Mouse (Mus musculus): ENCODE results near the gene Cmah. TPM values are rescaled to one million over a fixed set of nuclear protein-coding genes. Genes with fewer than 3 reads are reported as not detected.

The Cmah gene
- 0.23 and 0.58 TPM in 2 replicates for polyA plus RNA-seq (2014; fragmentation: Nextera tagmentation; extraction: Ambion mirVana)

GRCm38 (mm10) chr13:24327201-24327600 lies at the start of gene Cmah:
Gene Cmah (plus strand): TSS chr13:24327404.
- no peaks in the 10 kb centered on the region for H3K4me1 ChIP-seq (replicated peaks; ENCODE audit: control insufficient read depth, insufficient read depth, low read length)
- no peak within 1 kb of the TSS for H3K4me2 ChIP-seq (ENCODE audit: low read length)
- no peak within 1 kb of the TSS for H3K4me3 ChIP-seq (ENCODE audit: low read depth, low read length)
- H3K36me3 ChIP-seq (ENCODE audit: control insufficient read depth, insufficient read depth, low read length) = no peaks in the 10 kb centered on the region
- no peak within 1 kb of the TSS for H3K27ac ChIP-seq (ENCODE audit: low read depth)
- ATAC-seq (replicated peaks; ENCODE audit: low FRiP score, low TSS enrichment, low read depth) (no peak), DNase-seq (ENCODE audit: low spot score) (no peak)
- no peaks in the 10 kb centered on the region for H3K27me3 ChIP-seq (replicated peaks; ENCODE audit: control insufficient read depth, insufficient read depth, low read length)
- 79% methylated on average over 5 of the region's 5 CpGs for WGBS
- H3K9ac ChIP-seq (ENCODE audit: low read length) = no peak within 1 kb of the TSS
- no peaks in the 10 kb centered on the region for H3K9me3 ChIP-seq (ENCODE audit: control insufficient read depth, low read length)

- Histone ChIP-seq H3K4me3 (ENCODE audit: low read depth, low read length) (peak overlapping the region; percentile 70), H3K4me1 (replicated peaks; ENCODE audit: control insufficient read depth, insufficient read depth, low read length) (peaks cover 5% of the 10 kb centered on the region; the same call in 1 of the 2 replicates), H3K9ac (ENCODE audit: low read length) (no peak overlapping the region; the same call in 1 of the 2 replicates), H3K27me3 (replicated peaks; ENCODE audit: control insufficient read depth, insufficient read depth, low read length) (no peaks in the 10 kb centered on the region), H3K9me3 (ENCODE audit: control insufficient read depth, low read length) (no peaks in the 10 kb centered on the region), H3K27ac (ENCODE audit: low read depth) (peak overlapping the region; percentile 33; the same call in 1 of the 2 replicates), H3K4me2 (ENCODE audit: low read length) (peak overlapping the region; percentile 82), H3K36me3 (ENCODE audit: control insufficient read depth, insufficient read depth, low read length) (0 out of 2 replicates have a peak, but pooled peaks cover 2% of the 10 kb centered on the region)
- ATAC-seq (replicated peaks; ENCODE audit: low FRiP score, low TSS enrichment, low read depth) (no peak), DNase-seq (ENCODE audit: low spot score) (peak; percentile 55)
- WGBS = 48% methylated on average over 11 of the region's 11 CpGs
These were observed 47.8 kb upstream of the Cmah start for GRCm38 (mm10) chr13:24279407-24279761.

- no peaks in the 10 kb centered on the region for H3K36me3 ChIP-seq (ENCODE audit: control insufficient read depth, insufficient read depth, low read length)
- no peaks in the 10 kb centered on the region for H3K9me3 ChIP-seq (ENCODE audit: control insufficient read depth, low read length)
- DNase-seq (ENCODE audit: low spot score) (peak; percentile 78), ATAC-seq (replicated peaks; ENCODE audit: low FRiP score, low TSS enrichment, low read depth) (peak; percentile 63)
- H3K27me3 ChIP-seq (replicated peaks; ENCODE audit: control insufficient read depth, insufficient read depth, low read length) = no peaks in the 10 kb centered on the region
- peak overlapping the region; percentile 82 for H3K4me2 ChIP-seq (ENCODE audit: low read length)
- peaks cover 5% of the 10 kb centered on the region; the same call in 1 of the 2 replicates for H3K4me1 ChIP-seq (replicated peaks; ENCODE audit: control insufficient read depth, insufficient read depth, low read length)
- peak overlapping the region; percentile 70 for H3K4me3 ChIP-seq (ENCODE audit: low read depth, low read length)
- 1% methylated on average over 21 of the region's 21 CpGs for WGBS
- peak overlapping the region; percentile 87 for H3K27ac ChIP-seq (ENCODE audit: low read depth)
- H3K9ac ChIP-seq (ENCODE audit: low read length) = peak overlapping the region; percentile 76
These were observed 47.3 kb upstream of the Cmah start for GRCm38 (mm10) chr13:24279762-24280438.

- Histone ChIP-seq H3K9me3 (ENCODE audit: control insufficient read depth, low read length) (no peaks in the 10 kb centered on the region), H3K9ac (ENCODE audit: low read length) (peak within 1 kb of the TSS; percentile 76), H3K4me2 (ENCODE audit: low read length) (peak within 1 kb of the TSS; percentile 82), H3K4me3 (ENCODE audit: low read depth, low read length) (peak within 1 kb of the TSS; percentile 70), H3K4me1 (replicated peaks; ENCODE audit: control insufficient read depth, insufficient read depth, low read length) (peaks cover 5% of the 10 kb centered on the region; the same call in 1 of the 2 replicates), H3K36me3 (ENCODE audit: control insufficient read depth, insufficient read depth, low read length) (no peaks in the 10 kb centered on the region), H3K27ac (ENCODE audit: low read depth) (peak within 1 kb of the TSS; percentile 87), H3K27me3 (replicated peaks; ENCODE audit: control insufficient read depth, insufficient read depth, low read length) (no peaks in the 10 kb centered on the region)
- ATAC-seq (replicated peaks; ENCODE audit: low FRiP score, low TSS enrichment, low read depth) (peak; percentile 95), DNase-seq (ENCODE audit: low spot score) (peak; percentile 90)
- under 1% methylated on average over 93 of the region's 96 CpGs for WGBS
These were observed 46.5 kb upstream of the Cmah start, which contains the start of gene Carmil1 for GRCm38 (mm10) chr13:24280439-24281431. Gene Carmil1 (minus strand): TSS chr13:24280795.

- Histone ChIP-seq H3K4me2 (ENCODE audit: low read length) (no peak overlapping the region), H3K36me3 (ENCODE audit: control insufficient read depth, insufficient read depth, low read length) (no peaks in the 10 kb centered on the region), H3K4me1 (replicated peaks; ENCODE audit: control insufficient read depth, insufficient read depth, low read length) (no peaks in the 10 kb centered on the region), H3K9me3 (ENCODE audit: control insufficient read depth, low read length) (no peaks in the 10 kb centered on the region), H3K27ac (ENCODE audit: low read depth) (no peak overlapping the region), H3K9ac (ENCODE audit: low read length) (no peak overlapping the region), H3K27me3 (replicated peaks; ENCODE audit: control insufficient read depth, insufficient read depth, low read length) (no peaks in the 10 kb centered on the region), H3K4me3 (ENCODE audit: low read depth, low read length) (no peak overlapping the region)
- 92% methylated on average over 2 of the region's 2 CpGs for WGBS
- DNase-seq (ENCODE audit: low spot score) (no peak), ATAC-seq (replicated peaks; ENCODE audit: low FRiP score, low TSS enrichment, low read depth) (no peak)
These were observed 39.8 kb upstream of the Cmah start for GRCm38 (mm10) chr13:24287381-24287780.

- ATAC-seq (replicated peaks; ENCODE audit: low FRiP score, low TSS enrichment, low read depth) (no peak), DNase-seq (ENCODE audit: low spot score) (peak; percentile 62)
- Histone ChIP-seq H3K9ac (ENCODE audit: low read length) (no peak overlapping the region), H3K4me2 (ENCODE audit: low read length) (no peak overlapping the region), H3K36me3 (ENCODE audit: control insufficient read depth, insufficient read depth, low read length) (no peaks in the 10 kb centered on the region), H3K27me3 (replicated peaks; ENCODE audit: control insufficient read depth, insufficient read depth, low read length) (no peaks in the 10 kb centered on the region), H3K4me3 (ENCODE audit: low read depth, low read length) (no peak overlapping the region), H3K27ac (ENCODE audit: low read depth) (no peak overlapping the region), H3K9me3 (ENCODE audit: control insufficient read depth, low read length) (0 out of 2 replicates have a peak, but pooled peaks cover 2% of the 10 kb centered on the region), H3K4me1 (replicated peaks; ENCODE audit: control insufficient read depth, insufficient read depth, low read length) (no peaks in the 10 kb centered on the region)
- 12% methylated on average over 4 of the region's 4 CpGs for WGBS
These were observed 30.0 kb upstream of the Cmah start for GRCm38 (mm10) chr13:24297252-24297651.

GRCm38 (mm10) chr13:24305486-24305885 lies 21.7 kb upstream of the Cmah start:
- Histone ChIP-seq H3K27ac (ENCODE audit: low read depth) (no peak overlapping the region), H3K4me1 (replicated peaks; ENCODE audit: control insufficient read depth, insufficient read depth, low read length) (no peaks in the 10 kb centered on the region), H3K4me3 (ENCODE audit: low read depth, low read length) (no peak overlapping the region), H3K9me3 (ENCODE audit: control insufficient read depth, low read length) (0 out of 2 replicates have a peak, but pooled peaks cover 2% of the 10 kb centered on the region), H3K27me3 (replicated peaks; ENCODE audit: control insufficient read depth, insufficient read depth, low read length) (no peaks in the 10 kb centered on the region), H3K36me3 (ENCODE audit: control insufficient read depth, insufficient read depth, low read length) (no peaks in the 10 kb centered on the region), H3K9ac (ENCODE audit: low read length) (no peak overlapping the region), H3K4me2 (ENCODE audit: low read length) (no peak overlapping the region)
- no peak for DNase-seq (ENCODE audit: low spot score)
- 77% methylated on average over 4 of the region's 4 CpGs for WGBS
- no peak for ATAC-seq (replicated peaks; ENCODE audit: low FRiP score, low TSS enrichment, low read depth)

GRCm38 (mm10) chr13:24306248-24306647 lies 21.0 kb upstream of the Cmah start:
- ATAC-seq (replicated peaks; ENCODE audit: low FRiP score, low TSS enrichment, low read depth) (no peak), DNase-seq (ENCODE audit: low spot score) (no peak)
- H3K9ac ChIP-seq (ENCODE audit: low read length) = no peak overlapping the region
- no peaks in the 10 kb centered on the region for H3K27me3 ChIP-seq (replicated peaks; ENCODE audit: control insufficient read depth, insufficient read depth, low read length)
- WGBS = 54% methylated on average over 4 of the region's 4 CpGs
- H3K4me1 ChIP-seq (replicated peaks; ENCODE audit: control insufficient read depth, insufficient read depth, low read length) = no peaks in the 10 kb centered on the region
- H3K9me3 ChIP-seq (ENCODE audit: control insufficient read depth, low read length) = no peaks in the 10 kb centered on the region
- H3K27ac ChIP-seq (ENCODE audit: low read depth) = no peak overlapping the region
- H3K36me3 ChIP-seq (ENCODE audit: control insufficient read depth, insufficient read depth, low read length) = no peaks in the 10 kb centered on the region
- no peak overlapping the region for H3K4me2 ChIP-seq (ENCODE audit: low read length)
- H3K4me3 ChIP-seq (ENCODE audit: low read depth, low read length) = no peak overlapping the region
